Mouse (Mus musculus): Measurements from ENCODE around the gene Anxa9.

DNA sequence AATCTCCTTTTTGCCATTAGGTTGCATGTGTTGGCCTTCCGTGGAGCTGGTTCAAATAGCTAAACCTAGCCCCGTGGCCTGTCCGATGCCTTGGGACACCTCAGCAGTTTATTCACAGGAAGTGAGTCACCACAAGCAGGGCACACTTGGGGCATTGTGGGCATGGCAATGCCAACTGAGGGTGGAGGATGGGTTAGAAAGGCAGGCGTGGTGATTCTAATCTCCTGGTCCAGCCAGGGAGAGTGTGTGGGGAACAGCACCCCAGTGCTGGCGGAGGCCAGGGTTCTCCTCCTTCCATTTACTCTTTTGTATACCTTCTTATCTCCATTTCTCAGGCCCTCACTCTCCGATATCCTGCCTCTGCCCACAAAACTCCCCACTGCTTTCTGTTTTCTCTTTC lies 5.6 kb upstream of the Anxa9 start:
- TF ChIP-seq POLR2A (IDR thresholded peaks at IDR 0.05; ENCODE audit: control insufficient read depth, low read depth, low read length) (no peak), CTCF (IDR thresholded peaks at IDR 0.05; ENCODE audit: control insufficient read depth, insufficient read depth, insufficient replicate concordance, low read depth, low read length) (no peak)

Data from testis, adult 2 months (tissue).